Mouse (Mus musculus) myocyte (in vitro differentiated cells): ENCODE data around the gene Asphd1.

Experiments used
- E2F4 ChIP-seq: IDR thresholded peaks from one replicate; pipeline ENCODE4 v1.6.1; 2011; ENCODE audit warnings: mild to moderate bottlenecking, control low read depth, moderate library complexity; ENCODE audit not compliant: insufficient read depth
- MAX ChIP-seq: IDR thresholded peaks from one replicate; pipeline ENCODE4 v1.6.1; 2011; ENCODE audit warnings: low read depth, mild to moderate bottlenecking, control low read depth
- POLR2A ChIP-seq: IDR thresholded peaks from one replicate; pipeline ENCODE4 v1.6.1; 2011; ENCODE audit warnings: low read depth, mild to moderate bottlenecking, control low read depth, moderate library complexity; ENCODE audit not compliant: insufficient read length
- POLR2AphosphoS2 ChIP-seq: IDR thresholded peaks from one replicate; pipeline ENCODE4 v1.6.1; 2011; ENCODE audit warnings: low read depth, control low read depth; ENCODE audit not compliant: insufficient read length
- TCF12 ChIP-seq: IDR thresholded peaks from one replicate; pipeline ENCODE4 v1.6.1; 2011; ENCODE audit warnings: mild to moderate bottlenecking, control low read depth; ENCODE audit not compliant: poor library complexity, insufficient read depth, severe bottlenecking
- TCF3 ChIP-seq: IDR thresholded peaks from one replicate; pipeline ENCODE4 v1.6.1; 2011; ENCODE audit warnings: low read depth, control low read depth; ENCODE audit not compliant: insufficient read length
- USF1 ChIP-seq: IDR thresholded peaks from one replicate; pipeline ENCODE4 v1.6.1; 2011; ENCODE audit warnings: low read depth, mild to moderate bottlenecking, control low read depth, moderate library complexity

DNA sequence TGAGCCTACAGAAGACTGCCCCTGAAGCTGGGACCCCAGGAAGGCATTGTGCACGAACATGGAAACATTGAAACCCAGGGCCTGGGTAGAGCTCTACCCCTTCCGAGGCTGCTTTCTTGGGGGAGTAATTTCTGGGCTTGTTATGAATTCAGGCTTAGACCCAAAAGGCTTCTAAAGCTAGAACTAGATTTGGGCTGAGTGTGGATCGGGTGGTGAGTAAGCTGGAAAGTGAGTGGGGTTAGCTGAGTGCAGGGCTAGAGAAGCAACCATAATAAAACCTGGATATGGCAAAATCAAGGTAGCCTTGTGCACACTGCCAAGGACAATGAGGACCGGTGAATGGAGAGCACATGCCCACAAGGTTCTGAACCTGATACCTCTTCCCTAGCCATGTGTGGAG is 12.6 kb upstream of the Asphd1 start:
- TF ChIP-seq POLR2A (no peak), POLR2AphosphoS2 (no peak), MAX (no peak), USF1 (no peak), E2F4 (no peak), TCF3 (no peak), TCF12 (no peak)
